Mouse (Mus musculus): ENCODE results near the gene Mmp17.
A peak's percentile ranks its signal among the peaks of the same experiment; 100 is the strongest.

Gene Mmp17

DNA sequence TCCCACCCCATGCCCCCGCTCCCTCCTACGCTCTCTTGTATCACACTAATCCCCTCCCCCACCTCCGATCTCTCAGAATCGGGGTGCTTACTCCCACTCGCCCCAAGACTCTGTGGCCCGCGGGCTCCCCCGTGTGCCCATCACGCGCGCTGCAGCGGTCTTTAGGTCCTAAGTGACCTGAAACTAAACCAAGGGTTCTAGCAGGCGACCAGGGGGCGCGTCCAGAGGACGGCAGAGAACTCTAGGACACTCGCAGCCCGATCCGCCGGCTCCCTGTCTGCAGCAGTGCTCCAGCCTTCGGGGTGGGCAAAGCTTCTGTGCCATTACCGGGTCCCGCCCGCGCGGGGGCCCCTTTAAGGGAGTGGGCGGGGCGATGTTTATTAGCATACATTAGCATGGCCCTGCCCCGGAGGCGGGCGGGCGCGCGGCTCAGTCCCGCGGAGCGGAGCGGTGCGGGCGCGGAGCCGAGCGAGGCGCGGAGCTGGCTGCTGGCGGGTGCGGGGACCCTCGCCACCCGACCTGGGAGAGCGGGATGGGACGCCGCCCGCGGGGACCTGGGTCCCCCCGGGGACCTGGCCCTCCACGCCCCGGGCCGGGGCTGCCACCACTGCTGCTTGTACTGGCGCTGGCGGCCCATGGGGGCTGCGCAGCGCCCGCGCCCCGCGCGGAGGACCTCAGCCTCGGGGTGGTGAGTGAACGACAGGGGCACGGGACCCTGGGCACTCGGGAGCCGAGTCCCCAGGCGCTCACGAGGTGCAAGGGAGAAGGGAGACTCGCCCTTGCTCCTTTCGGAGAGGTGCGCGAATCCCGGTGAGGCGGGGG is at the start of gene Mmp17:
Gene Mmp17, plus strand, starts transcription at position 409 of the 822 bp plus-strand sequence.
- peak; percentile 76 to 89 for DNase-seq (ENCODE audit: low read depth in 2 of 2, low spot score in 2 of 2)

DNA sequence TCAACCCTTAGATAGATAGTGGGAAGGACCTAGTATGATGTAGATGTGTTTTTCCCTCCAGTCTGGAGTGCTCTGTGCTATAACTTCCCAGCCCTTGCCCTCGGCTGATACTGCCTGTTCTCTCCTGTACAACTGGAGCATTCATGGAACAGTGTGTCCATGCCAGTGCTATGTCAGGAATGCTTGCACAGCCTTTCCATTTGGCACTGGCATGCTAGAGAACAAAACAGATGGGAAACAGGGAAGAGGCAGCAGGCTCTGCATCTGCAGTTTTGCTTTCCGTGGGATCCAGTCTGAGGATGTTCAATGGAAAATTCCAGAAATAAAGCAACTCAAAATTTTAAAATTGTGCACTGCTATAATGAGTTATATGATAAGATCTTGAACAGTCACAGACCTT is 49.5 kb upstream of the Mmp17 start:
- DNase-seq (ENCODE audit: low read depth in 2 of 2, low spot score in 2 of 2): no peak

DNA sequence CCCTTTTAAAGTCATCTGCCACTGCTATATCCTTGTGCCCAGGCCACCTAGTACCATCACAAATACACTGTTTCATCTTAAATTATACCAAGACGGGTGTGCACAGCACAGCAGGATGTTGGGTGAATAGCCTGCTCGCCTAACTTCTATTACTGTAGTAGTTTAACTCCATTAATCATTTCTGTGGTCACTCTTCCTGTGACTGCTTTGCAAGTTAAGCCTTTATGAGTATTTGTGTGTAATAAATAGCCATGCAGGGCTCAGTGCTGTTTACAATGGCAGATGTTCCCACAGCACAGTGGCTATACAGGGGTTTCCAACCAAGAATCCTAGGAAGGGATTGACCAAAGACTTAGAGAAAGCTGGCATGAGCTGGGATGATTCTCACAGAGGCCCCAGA is 48.9 kb upstream of the Mmp17 start:
- no peak for DNase-seq (ENCODE audit: low read depth in 2 of 2, low spot score in 2 of 2)

DNA sequence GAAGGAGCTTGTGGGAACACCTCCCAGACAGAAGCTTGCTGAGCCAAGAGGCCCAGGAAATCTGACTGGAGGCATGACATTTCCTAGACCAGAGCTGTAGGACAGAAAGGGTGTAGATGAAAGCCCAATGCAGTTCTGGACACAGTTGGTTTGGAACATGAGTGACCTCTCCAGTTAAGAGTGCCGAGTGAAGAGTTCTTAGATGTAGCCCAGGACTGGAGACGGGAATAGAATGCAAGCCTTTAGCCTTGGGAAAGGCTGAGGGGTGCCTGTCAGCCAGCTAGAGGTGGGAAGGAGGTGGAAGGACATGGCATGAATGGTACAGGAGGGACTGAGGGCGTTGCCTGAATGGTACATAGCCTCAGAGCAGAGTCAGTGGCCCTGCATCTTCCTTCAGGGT is 48.5 kb upstream of the Mmp17 start:
- no peak for DNase-seq (ENCODE audit: low read depth in 2 of 2, low spot score in 2 of 2)

DNA sequence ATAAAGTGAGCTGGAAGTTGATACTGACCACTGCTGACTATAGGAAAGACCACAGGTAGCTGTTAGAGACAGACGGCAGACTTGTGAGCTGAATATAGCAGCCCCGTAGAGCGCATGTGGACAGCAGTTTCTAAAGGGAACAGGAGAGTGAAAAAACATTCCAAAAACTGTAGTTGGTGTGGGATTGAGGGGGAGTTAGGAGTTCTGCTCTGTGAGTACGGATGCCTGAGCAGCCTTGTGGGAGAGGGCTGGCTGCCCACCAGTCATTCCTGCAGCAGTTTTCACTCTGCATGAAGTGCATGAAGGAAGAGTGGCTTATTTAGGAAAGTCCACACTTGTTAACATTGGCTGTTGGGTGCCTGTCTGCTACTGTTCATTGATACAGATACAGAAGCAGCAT is 45.1 kb upstream of the Mmp17 start:
- DNase-seq (ENCODE audit: low read depth in 2 of 2, low spot score in 2 of 2): no peak

DNA sequence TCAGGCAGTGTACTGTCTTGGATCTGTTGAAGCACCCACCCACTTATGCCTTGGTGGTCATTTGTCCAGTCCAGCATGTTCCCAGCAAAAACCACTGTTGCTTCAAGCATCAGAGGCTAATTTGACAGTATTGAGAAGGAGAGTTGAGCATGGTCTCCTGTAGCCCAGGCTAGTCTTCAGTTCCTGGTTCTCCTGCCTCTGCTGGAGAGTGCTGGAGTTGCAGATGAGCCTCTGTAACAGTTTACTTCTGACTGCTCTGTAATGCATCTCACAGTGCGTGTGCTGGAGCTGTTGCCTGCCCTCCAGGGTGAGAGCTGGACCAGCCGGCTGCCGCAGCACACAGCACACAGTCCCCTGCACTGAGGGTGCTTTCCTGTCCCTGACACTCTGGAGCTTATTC is 41.7 kb upstream of the Mmp17 start:
- DNase-seq (ENCODE audit: low read depth in 2 of 2, low spot score in 2 of 2): no peak

DNA sequence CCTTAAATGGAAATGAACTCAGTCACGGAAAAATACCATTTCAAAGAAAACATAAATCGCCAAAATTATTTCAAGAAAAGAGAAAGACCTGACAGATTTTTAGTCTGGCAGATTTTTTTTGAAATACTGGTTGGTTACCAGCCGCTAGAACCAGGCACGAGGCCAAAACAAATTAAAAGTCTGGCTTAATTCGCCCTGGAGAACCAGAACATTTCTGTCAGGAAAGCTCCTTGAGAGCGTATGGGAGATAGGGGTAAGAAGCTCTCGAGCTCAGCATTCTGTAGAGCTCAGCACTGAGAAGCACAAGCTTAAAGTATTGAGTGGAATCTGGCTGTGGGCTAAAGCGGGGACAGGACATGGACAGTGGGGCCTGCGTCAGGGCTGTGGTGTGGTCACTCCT is 38.2 kb upstream of the Mmp17 start:
- no peak for DNase-seq (ENCODE audit: low read depth in 2 of 2, low spot score in 2 of 2)

DNA sequence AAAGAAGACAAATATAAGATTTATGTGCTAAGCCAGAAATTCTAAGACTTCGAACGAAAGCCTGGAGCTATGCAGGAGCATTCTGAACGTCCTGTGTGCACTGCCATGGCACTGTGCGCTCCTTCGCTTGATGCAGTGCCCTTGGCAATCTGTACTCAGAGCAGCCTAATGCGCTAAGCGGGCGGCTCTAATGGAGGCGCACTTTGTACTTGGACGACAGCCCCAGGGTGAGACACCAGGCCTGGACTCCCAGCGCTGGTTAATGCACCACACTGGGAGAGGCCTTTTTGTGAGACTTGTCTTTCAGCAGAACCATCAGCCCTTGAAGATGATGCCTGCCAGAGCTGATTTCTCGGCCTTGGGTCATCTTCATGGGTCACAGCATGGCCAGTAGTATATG is 34.3 kb upstream of the Mmp17 start:
- no peak for DNase-seq (ENCODE audit: low read depth in 2 of 2, low spot score in 2 of 2)

DNA sequence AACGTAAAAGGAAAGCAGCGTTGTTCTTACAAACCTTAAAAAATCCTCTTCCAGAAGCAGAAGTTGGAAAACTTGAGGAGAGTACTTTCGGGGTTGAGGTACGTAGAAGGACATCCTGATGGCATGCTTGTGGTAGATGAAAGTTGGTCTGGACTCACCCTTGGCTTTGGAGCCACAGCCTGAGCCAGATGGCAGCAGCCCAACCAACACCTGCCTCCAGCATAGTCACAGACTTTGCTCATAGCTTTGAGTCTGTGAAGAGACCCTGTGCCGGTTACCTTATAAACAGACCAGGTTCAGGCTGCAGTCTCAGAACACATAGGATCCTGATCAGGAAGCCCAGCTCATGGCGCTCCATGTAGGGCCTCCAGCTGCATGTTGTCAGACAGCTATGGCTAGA is 33.2 kb upstream of the Mmp17 start:
- no peak for DNase-seq (ENCODE audit: low read depth in 2 of 2, low spot score in 2 of 2)

DNA sequence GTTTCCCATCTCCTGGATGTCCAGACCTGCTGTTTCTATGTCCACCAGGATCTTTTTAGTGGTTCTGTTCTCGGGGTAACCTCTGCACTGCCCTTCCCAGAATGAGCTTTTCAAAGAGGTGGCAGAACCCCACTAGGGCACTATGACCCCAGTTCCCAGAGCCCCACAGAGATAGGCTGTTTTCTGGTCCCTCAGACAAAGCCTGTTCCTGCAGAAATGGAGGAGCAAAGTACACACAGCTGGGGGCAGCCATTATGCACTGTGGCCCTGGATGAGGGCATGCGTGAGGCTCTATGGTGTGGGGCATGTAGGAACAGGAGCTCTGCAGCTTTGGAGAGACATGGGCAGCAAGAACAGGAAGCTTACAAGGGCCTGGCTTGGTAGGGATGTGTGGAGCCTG is 32.0 kb upstream of the Mmp17 start:
- no peak for DNase-seq (ENCODE audit: low read depth in 2 of 2, low spot score in 2 of 2)

DNA sequence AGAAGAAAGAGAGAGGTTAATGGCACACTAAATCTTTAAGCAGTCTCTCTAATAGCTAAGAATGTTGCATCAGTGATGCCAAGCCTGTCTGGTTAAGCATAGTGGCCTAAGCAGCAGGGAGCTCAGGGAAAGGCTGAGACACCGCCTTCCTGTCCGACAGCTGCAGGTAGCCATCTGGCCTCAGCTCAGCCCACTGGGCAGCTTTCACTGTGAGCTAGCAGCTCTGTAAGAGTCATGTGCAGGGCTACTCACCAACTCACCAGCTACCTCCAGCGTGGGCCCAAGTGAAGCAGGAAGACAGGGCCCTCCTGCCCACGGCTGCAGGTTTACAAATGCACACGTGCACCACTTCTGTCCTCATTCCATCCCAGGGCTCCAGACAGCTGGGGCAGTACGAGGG is 30.3 kb upstream of the Mmp17 start:
- DNase-seq (ENCODE audit: low read depth in 2 of 2, low spot score in 2 of 2): no peak

DNA sequence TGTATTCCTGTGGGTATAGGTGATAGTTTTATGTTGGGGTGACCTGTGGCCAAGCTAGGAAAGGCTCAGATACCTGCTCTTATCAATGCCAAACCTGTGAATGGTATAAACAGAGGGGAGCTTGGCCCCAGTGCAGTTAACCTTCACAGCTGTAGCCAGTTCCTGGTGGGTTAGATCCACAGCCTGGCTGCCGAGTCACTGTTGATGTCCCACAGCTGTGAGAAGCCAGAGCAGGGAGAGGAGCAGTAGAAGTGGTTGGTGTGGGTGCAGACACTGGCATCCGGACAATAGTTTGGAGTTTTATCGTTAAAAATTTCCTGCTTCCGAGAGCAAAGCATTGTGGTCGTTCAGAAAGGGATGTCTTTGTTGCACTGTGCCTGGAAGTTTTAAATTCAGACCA is 25.4 kb upstream of the Mmp17 start:
- no peak for DNase-seq (ENCODE audit: low read depth in 2 of 2, low spot score in 2 of 2)

DNA sequence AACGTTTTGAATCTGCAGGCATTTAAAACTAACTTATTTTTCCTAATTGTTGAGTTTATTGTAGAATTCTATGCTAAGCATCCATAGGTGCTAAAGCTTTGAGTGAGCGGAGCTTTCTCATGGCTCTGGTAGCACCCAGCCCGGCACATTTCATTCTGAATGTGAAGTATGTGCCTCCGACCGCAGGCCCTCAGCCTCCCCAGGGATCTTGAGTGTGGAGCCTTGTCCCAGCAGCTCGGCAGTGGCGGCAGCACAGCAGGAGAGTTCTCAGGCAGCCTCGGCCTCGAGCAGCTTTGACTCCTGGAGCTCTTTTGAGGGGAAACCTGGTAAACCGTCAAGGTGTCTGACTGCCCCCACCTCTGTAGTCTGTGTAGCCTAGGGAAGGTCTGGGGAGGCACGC is 24.7 kb upstream of the Mmp17 start:
- DNase-seq (ENCODE audit: low read depth in 2 of 2, low spot score in 2 of 2): no peak

DNA sequence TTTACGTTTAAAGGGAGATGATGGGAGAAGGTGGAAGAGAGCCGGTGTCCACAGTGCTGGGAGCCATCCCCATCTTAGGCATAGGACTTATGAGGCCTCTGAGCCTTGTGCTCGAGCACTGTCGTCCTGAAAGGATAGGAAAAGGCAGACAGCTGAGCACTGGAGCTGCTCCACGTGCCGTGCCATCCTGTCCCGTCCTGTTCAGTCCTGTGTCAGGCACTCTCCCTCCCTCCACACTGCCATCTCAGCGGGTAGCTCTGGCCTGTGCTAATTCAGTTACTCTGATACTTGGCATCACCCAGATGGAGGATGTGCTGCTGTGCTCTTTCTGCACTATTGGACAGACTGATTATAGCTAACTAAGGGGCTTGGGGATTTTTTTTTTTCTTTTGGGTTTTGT is 21.6 kb upstream of the Mmp17 start:
- no peak for DNase-seq (ENCODE audit: low read depth in 2 of 2, low spot score in 2 of 2)

DNA sequence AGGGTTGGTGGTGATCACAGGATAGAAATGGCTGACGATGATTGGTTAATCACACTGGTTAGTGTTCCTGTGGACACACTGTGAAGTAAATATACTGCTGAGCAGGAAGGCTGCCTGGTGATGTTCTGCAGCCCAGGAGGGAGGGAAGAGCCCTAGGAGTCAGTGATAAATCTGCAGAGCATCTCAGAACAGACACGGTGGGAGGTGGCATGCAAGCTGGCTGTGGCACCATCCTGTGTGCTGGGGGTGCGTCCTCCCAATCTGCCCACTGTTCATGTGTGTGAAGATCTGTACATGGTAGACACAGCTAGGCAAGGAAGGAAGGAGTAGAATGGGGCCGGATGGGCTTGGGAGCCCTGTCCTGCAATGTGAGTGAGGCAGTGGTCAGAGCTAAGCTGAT is 15.4 kb upstream of the Mmp17 start:
- no peak for DNase-seq (ENCODE audit: low read depth in 2 of 2, low spot score in 2 of 2)

DNA sequence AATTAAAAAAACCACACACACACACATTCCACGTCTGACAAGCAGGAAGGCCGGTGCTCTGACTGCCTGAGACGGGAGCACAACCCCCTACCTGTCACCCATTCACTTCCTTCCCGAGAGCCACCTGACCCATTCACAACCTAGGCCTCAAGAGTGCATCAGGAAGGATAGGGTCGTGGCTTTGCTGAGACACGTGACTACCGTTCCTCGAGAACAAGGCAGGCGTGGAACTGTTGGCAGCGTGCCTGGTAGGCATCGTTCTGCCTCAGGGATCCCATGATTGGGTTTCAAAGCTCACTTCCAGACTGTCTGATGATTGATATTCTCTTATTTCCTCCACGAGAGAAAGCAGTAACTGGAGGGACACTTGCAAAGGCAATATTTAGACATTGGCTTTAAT is 5.8 kb upstream of the Mmp17 start:
- no peak for DNase-seq (ENCODE audit: low read depth in 2 of 2, low spot score in 2 of 2)

DNA sequence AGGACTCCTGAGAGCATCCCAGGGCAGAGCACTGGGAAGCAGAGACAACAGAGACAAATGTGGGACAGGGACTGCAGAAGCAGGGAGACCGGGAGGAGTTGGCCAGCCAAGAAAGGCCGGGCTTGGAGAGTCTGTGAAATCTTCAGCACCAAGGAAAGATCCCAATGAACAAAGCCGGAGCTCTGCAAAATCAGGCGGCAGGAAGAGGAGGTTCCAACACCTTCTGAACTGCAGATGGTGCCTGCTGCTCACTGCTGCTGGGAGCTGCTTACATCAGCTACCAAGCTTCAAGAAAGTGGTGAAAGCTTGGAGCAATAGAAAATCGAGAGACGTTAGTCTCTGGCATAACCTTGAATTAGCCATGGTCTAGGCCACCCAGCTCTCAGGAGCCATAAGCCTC is 3.9 kb upstream of the Mmp17 start:
- no peak for DNase-seq (ENCODE audit: low read depth in 2 of 2, low spot score in 2 of 2)

DNA sequence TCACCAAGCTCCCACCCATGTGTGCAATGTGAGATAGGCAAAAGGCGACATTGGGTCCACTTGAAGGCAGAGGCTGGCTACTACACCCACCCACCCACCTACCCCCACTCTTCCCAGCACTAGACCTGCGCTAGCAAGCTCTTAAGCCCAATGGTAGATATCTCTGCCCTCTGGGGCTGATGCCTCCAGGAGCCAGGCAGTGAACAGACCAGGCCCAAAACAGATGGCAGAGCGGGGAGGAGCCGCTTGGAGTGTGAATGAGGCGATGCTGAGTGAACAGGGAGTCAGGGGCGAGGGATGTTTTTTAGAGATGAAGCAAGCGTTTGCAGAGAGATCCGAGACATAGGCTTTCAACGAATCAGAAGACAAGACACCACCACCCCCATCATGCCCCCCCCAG is 3.4 kb upstream of the Mmp17 start:
- DNase-seq (ENCODE audit: low read depth in 2 of 2, low spot score in 2 of 2): no peak

DNA sequence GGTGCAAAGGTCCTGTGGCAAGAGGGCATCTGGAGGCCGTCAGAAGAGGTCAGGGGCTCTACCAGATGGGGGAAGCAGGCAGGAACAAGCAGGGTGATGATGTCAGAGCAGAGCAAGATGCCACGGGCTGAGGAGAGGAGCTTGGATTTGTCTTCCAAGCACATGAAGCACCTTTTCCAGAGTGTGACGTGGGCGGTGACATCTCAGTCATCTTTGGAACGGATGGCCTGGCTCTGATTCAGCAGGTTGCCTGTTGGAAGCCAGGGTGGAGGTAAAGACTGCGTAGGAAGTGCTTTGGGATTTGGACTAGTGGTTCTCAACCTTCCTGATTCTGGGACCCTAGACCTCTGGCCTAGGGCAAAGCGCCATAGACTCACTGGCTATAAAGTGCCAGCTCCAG is 3.0 kb upstream of the Mmp17 start:
- no peak for DNase-seq (ENCODE audit: low read depth in 2 of 2, low spot score in 2 of 2)

DNA sequence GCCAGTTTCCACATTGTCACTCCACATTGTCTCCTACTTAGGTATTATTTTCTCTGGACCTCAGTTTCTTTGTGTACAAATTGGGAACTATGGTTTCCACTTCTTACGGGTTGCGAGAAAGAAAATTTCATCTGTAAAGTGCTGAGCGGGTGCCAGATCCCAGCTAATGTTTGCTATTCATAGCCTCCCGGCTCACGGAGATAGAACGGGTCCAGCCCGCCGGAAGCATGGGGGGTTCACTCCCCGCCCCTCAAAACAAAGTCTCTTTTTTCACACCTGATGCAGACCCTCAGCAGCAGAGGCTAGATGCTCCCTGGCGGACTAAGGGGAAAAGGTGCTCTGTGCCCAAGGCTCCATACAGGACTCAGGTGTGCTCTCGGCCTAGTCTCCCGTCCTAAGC is 638 bp upstream of the Mmp17 start:
- no peak for DNase-seq (ENCODE audit: low read depth in 2 of 2, low spot score in 2 of 2)

DNA sequence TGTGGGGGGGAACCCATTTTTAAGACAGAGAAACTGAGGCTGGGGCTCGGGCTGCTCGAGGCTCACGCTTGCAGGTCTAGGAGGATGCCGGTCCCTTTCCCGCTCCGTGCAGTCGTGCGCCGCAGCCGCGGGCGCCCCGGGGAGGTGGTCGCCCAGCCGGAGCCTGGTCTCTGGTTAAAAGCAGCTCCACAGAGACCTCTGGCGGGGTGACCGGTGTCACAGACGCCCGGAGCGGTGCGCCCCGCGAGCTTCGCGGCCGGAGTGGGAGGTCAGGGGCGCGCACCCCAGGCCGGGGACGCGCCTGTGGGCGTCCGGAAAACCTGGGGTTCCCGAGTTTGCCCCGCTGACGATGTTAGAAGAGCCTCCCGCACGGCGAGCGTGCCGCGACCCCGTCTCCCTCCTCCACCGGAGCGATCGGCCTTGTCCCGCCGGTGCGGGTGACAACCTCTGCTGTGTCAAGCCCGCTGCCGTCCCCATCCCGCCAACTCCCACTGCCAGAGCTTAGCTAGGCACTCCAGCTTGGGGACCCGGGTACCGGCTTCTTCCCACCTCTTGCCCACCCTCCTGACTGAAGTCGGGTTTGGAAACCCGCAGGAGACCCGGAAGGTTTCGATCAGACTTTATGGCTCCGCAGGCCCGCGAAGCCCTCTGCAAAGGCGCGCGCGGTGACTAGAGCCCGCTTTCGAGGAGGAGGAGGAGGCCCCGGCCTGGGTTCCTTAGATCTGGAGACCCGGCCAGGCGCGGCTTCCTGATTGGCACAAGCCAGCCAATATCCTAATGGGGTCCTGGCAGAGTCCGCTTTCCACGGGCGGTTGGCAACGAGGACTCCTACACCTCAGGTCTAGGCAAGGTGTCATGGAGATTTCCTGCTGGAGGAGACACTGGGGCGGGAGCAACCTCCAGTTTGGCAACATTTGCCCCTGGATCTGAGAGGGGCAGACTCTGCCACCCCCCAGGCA is 893 bp downstream of the Mmp17 start:
- peak; percentile 11 to 25 for DNase-seq (ENCODE audit: low read depth in 2 of 2, low spot score in 2 of 2)

DNA sequence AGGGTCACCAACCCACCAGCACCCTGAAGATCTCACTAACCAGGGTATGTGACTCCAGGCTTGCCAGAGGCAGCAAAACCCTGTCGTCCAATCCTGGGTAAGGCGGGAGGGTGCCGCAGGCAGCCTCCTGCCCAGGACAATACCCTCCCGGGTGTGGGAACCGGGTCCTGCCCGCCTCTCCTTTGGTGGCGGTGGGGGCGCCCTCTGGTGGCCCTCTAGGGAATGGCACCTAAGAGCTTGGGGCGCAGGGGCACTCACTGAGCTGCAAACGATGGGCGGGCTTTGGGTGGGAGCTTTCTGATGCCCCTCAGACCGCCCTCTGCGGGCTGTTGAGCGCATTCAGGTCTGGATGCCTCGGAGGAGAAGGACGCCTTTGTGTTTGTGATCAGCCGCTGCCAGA is 2.0 kb downstream of the Mmp17 start:
- DNase-seq (ENCODE audit: low read depth in 2 of 2, low spot score in 2 of 2): peak; percentile 84 to 91

Measured in CD8-positive naive resting alpha-beta T cell, adult 2 months (primary cell).